Mouse (Mus musculus) bone marrow, adult 2 months (tissue): ENCODE data around the gene Phf11a.

Experiments
- CTCF ChIP-seq: fragments of 200-500 bp; IDR thresholded peaks from 2 replicates; pipeline ENCODE4 v1.5.1; 2011; ENCODE audit warnings: low read length, control low read depth; ENCODE audit not compliant: control insufficient read depth, insufficient read depth
- POLR2A ChIP-seq: fragments of 200-500 bp; IDR thresholded peaks from 2 replicates; pipeline ENCODE4 v1.6.1; 2011; ENCODE audit warnings: low read depth, mild to moderate bottlenecking, control low read depth, low read length, borderline replicate concordance; ENCODE audit not compliant: control insufficient read depth

DNA sequence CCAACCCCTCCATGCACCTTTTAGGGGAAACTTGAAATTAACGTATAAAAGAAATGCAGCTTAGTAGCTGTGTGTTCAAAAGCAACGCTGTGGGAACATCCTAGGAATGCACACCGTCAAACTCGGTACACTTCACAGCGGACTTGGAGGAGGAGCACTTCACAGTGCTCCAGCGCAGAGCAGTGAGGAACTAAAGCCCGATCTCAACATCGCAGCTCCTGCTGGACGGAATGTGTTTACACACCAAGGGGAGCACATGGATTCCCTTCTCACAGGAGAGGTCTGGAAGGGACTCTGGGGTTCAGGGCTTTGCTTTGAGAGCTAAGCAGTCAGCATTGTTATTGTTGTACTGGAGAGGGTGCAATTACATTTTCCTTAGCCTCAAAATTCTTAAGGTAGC is 63.7 kb downstream of the Phf11a start:
- TF ChIP-seq CTCF (no peak), POLR2A (no peak)
